Mouse (Mus musculus) neural tube, embryonic 15.5 days (tissue): ENCODE results near the gene Tmem230. TPM values are rescaled to one million over a fixed set of nuclear protein-coding genes. Genes with fewer than 3 reads are reported as not detected.

Source experiments
- polyA plus RNA-seq: library from polyadenylated mRNA; unstranded; fragments of >200 nt; fragmentation: Nextera tagmentation; extraction: Ambion mirVana; gene quantifications from 2 replicates; pipeline ENCODE4 v1.2.1, GENCODE M21; 2015

Tmem230 gene
- polyA plus RNA-seq, 1 experiment from 2014 or later = 40.8 TPM

Other genes starting within 250 kb of the Tmem230 start
- 21.6 and 22.5 TPM in 2 replicates for gene Rassf2, start 217.5 kb downstream of the Tmem230 start, polyA plus RNA-seq
- gene Slc23a2, start 102.7 kb downstream of the Tmem230 start, polyA plus RNA-seq = 33.1 and 36.8 TPM in 2 replicates
- gene Pcna, start 5.5 kb upstream of the Tmem230 start, polyA plus RNA-seq = 98.3 and 150 TPM in 2 replicates
- 49.4 and 57.8 TPM in 2 replicates for gene Cds2, start 15.3 kb upstream of the Tmem230 start, polyA plus RNA-seq
- gene Prokr2, start 137.6 kb upstream of the Tmem230 start, polyA plus RNA-seq = 3.1 and 3.8 TPM in 2 replicates